Mouse (Mus musculus): Measurements from ENCODE around the gene Mcts1. TPM values are rescaled to one million over a fixed set of nuclear protein-coding genes. Genes with fewer than 3 reads are reported as not detected.

Gene Mcts1
- 94.3 and 95.9 TPM in 2 replicates for polyA plus RNA-seq (2014; fragmentation: Nextera tagmentation; extraction: Ambion mirVana)

- Histone ChIP-seq H3K27ac (ENCODE audit: low read length) (peak within 1 kb of the TSS; percentile 69), H3K4me1 (ENCODE audit: control insufficient read depth, insufficient read depth, low read length) (no peaks in the 10 kb centered on the region), H3K4me3 (ENCODE audit: low read depth, low read length) (peak within 1 kb of the TSS; percentile 43), H3K9ac (replicated peaks; ENCODE audit: low read depth, low read length) (0 out of 2 replicates have a peak within 1 kb of the TSS, but pooled peaks have one; percentile 36), H3K27me3 (ENCODE audit: control insufficient read depth, insufficient read depth, low read length) (no peaks in the 10 kb centered on the region), H3K4me2 (replicated peaks; ENCODE audit: low read depth, low read length) (peak within 1 kb of the TSS; percentile 50), H3K36me3 (ENCODE audit: control insufficient read depth, insufficient read depth, low read length) (no peaks in the 10 kb centered on the region), H3K9me3 (ENCODE audit: control insufficient read depth, low read depth, low read length) (no peaks in the 10 kb centered on the region)
- 21% methylated on average over 26 of the region's 26 CpGs for WGBS
- ATAC-seq (ENCODE audit: insufficient number of reproducible peaks, insufficient read depth, low FRiP score, low read depth) = peak; percentile 84; the same call in 1 of the 2 replicates
Measured at GRCm38 (mm10) chrX:38600177-38600994, at the start of gene Mcts1. Gene Mcts1 (plus strand): TSS chrX:38600578.

GRCm38 (mm10) chrX:38553255-38553654, 47.1 kb upstream of the Mcts1 start:
- Histone ChIP-seq H3K27me3 (ENCODE audit: control insufficient read depth, insufficient read depth, low read length) (no peaks in the 10 kb centered on the region), H3K27ac (ENCODE audit: low read length) (no peak overlapping the region), H3K9me3 (ENCODE audit: control insufficient read depth, low read depth, low read length) (no peaks in the 10 kb centered on the region), H3K4me3 (ENCODE audit: low read depth, low read length) (no peak overlapping the region), H3K4me2 (replicated peaks; ENCODE audit: low read depth, low read length) (no peak overlapping the region), H3K36me3 (ENCODE audit: control insufficient read depth, insufficient read depth, low read length) (no peaks in the 10 kb centered on the region; the same call in 1 of the 2 replicates), H3K4me1 (ENCODE audit: control insufficient read depth, insufficient read depth, low read length) (no peaks in the 10 kb centered on the region), H3K9ac (replicated peaks; ENCODE audit: low read depth, low read length) (no peak overlapping the region)
- ATAC-seq (ENCODE audit: insufficient number of reproducible peaks, insufficient read depth, low FRiP score, low read depth) = no peak

- peak overlapping the region; percentile 25 for H3K9ac ChIP-seq (replicated peaks; ENCODE audit: low read depth, low read length)
- ATAC-seq (ENCODE audit: insufficient number of reproducible peaks, insufficient read depth, low FRiP score, low read depth) = no peak
- H3K27me3 ChIP-seq (ENCODE audit: control insufficient read depth, insufficient read depth, low read length) = no peaks in the 10 kb centered on the region
- peak overlapping the region; percentile 59 for H3K4me2 ChIP-seq (replicated peaks; ENCODE audit: low read depth, low read length)
- WGBS = 22% methylated on average over 10 of the region's 19 CpGs
- peak overlapping the region; percentile 95; the same call in 1 of the 2 replicates for H3K27ac ChIP-seq (ENCODE audit: low read length)
- H3K4me3 ChIP-seq (ENCODE audit: low read depth, low read length) = peak overlapping the region; percentile 44
- no peaks in the 10 kb centered on the region for H3K4me1 ChIP-seq (ENCODE audit: control insufficient read depth, insufficient read depth, low read length)
- no peaks in the 10 kb centered on the region for H3K36me3 ChIP-seq (ENCODE audit: control insufficient read depth, insufficient read depth, low read length)
- H3K9me3 ChIP-seq (ENCODE audit: control insufficient read depth, low read depth, low read length) = no peaks in the 10 kb centered on the region
Measured at GRCm38 (mm10) chrX:38563941-38564541, 36.3 kb upstream of the Mcts1 start.

- no peaks in the 10 kb centered on the region for H3K36me3 ChIP-seq (ENCODE audit: control insufficient read depth, insufficient read depth, low read length)
- H3K9me3 ChIP-seq (ENCODE audit: control insufficient read depth, low read depth, low read length) = no peaks in the 10 kb centered on the region
- no peaks in the 10 kb centered on the region for H3K27me3 ChIP-seq (ENCODE audit: control insufficient read depth, insufficient read depth, low read length)
- ATAC-seq (ENCODE audit: insufficient number of reproducible peaks, insufficient read depth, low FRiP score, low read depth) = peak; percentile 93
- H3K4me1 ChIP-seq (ENCODE audit: control insufficient read depth, insufficient read depth, low read length) = no peaks in the 10 kb centered on the region
- H3K9ac ChIP-seq (replicated peaks; ENCODE audit: low read depth, low read length) = peak overlapping the region; percentile 25
- H3K27ac ChIP-seq (ENCODE audit: low read length) = peak overlapping the region; percentile 95
- peak overlapping the region; percentile 59; the same call in 1 of the 2 replicates for H3K4me2 ChIP-seq (replicated peaks; ENCODE audit: low read depth, low read length)
- H3K4me3 ChIP-seq (ENCODE audit: low read depth, low read length) = peak overlapping the region; percentile 44
- WGBS = 19% methylated on average over 36 of the region's 52 CpGs
Measured at GRCm38 (mm10) chrX:38564542-38565175, 35.7 kb upstream of the Mcts1 start.

GRCm38 (mm10) chrX:38565176-38565542, 35.2 kb upstream of the Mcts1 start:
- Histone ChIP-seq H3K36me3 (ENCODE audit: control insufficient read depth, insufficient read depth, low read length) (no peaks in the 10 kb centered on the region), H3K27ac (ENCODE audit: low read length) (peak overlapping the region; percentile 89), H3K9ac (replicated peaks; ENCODE audit: low read depth, low read length) (no peak overlapping the region), H3K4me1 (ENCODE audit: control insufficient read depth, insufficient read depth, low read length) (no peaks in the 10 kb centered on the region), H3K27me3 (ENCODE audit: control insufficient read depth, insufficient read depth, low read length) (no peaks in the 10 kb centered on the region), H3K4me3 (ENCODE audit: low read depth, low read length) (peak overlapping the region; percentile 44; the same call in 1 of the 2 replicates), H3K4me2 (replicated peaks; ENCODE audit: low read depth, low read length) (peak overlapping the region; percentile 47), H3K9me3 (ENCODE audit: control insufficient read depth, low read depth, low read length) (no peaks in the 10 kb centered on the region)
- WGBS = 10% methylated on average over 8 of the region's 8 CpGs
- ATAC-seq (ENCODE audit: insufficient number of reproducible peaks, insufficient read depth, low FRiP score, low read depth) = no peak

- Histone ChIP-seq H3K27me3 (ENCODE audit: control insufficient read depth, insufficient read depth, low read length) (no peaks in the 10 kb centered on the region), H3K27ac (ENCODE audit: low read length) (no peak overlapping the region), H3K4me3 (ENCODE audit: low read depth, low read length) (no peak overlapping the region), H3K9me3 (ENCODE audit: control insufficient read depth, low read depth, low read length) (no peaks in the 10 kb centered on the region), H3K36me3 (ENCODE audit: control insufficient read depth, insufficient read depth, low read length) (no peaks in the 10 kb centered on the region), H3K4me1 (ENCODE audit: control insufficient read depth, insufficient read depth, low read length) (no peaks in the 10 kb centered on the region), H3K4me2 (replicated peaks; ENCODE audit: low read depth, low read length) (no peak overlapping the region), H3K9ac (replicated peaks; ENCODE audit: low read depth, low read length) (no peak overlapping the region)
- ATAC-seq (ENCODE audit: insufficient number of reproducible peaks, insufficient read depth, low FRiP score, low read depth) = no peak
- 69% methylated on average over 6 of the region's 6 CpGs for WGBS
Measured at GRCm38 (mm10) chrX:38566521-38567205, 33.7 kb upstream of the Mcts1 start.

- Histone ChIP-seq H3K9ac (replicated peaks; ENCODE audit: low read depth, low read length) (no peak within 1 kb of the TSS), H3K27me3 (ENCODE audit: control insufficient read depth, insufficient read depth, low read length) (no peaks in the 10 kb centered on the region), H3K4me2 (replicated peaks; ENCODE audit: low read depth, low read length) (no peak within 1 kb of the TSS), H3K4me1 (ENCODE audit: control insufficient read depth, insufficient read depth, low read length) (no peaks in the 10 kb centered on the region), H3K4me3 (ENCODE audit: low read depth, low read length) (no peak within 1 kb of the TSS), H3K9me3 (ENCODE audit: control insufficient read depth, low read depth, low read length) (no peaks in the 10 kb centered on the region), H3K27ac (ENCODE audit: low read length) (no peak within 1 kb of the TSS), H3K36me3 (ENCODE audit: control insufficient read depth, insufficient read depth, low read length) (no peaks in the 10 kb centered on the region)
- no peak for ATAC-seq (ENCODE audit: insufficient number of reproducible peaks, insufficient read depth, low FRiP score, low read depth)
- WGBS = 84% methylated on average over 15 of the region's 15 CpGs
Measured at GRCm38 (mm10) chrX:38576078-38576477, 24.3 kb upstream of the Mcts1 start, which contains the start of gene Cul4b. Gene Cul4b (minus strand): TSS chrX:38576196.

- H3K27me3 ChIP-seq (ENCODE audit: control insufficient read depth, insufficient read depth, low read length) = no peaks in the 10 kb centered on the region
- 95% methylated on average over 1 of the region's 1 CpGs for WGBS
- H3K36me3 ChIP-seq (ENCODE audit: control insufficient read depth, insufficient read depth, low read length) = no peaks in the 10 kb centered on the region
- ATAC-seq (ENCODE audit: insufficient number of reproducible peaks, insufficient read depth, low FRiP score, low read depth) = no peak
- no peaks in the 10 kb centered on the region for H3K9me3 ChIP-seq (ENCODE audit: control insufficient read depth, low read depth, low read length)
- no peak overlapping the region for H3K9ac ChIP-seq (replicated peaks; ENCODE audit: low read depth, low read length)
- no peaks in the 10 kb centered on the region for H3K4me1 ChIP-seq (ENCODE audit: control insufficient read depth, insufficient read depth, low read length)
- H3K27ac ChIP-seq (ENCODE audit: low read length) = no peak overlapping the region
- no peak overlapping the region for H3K4me2 ChIP-seq (replicated peaks; ENCODE audit: low read depth, low read length)
- no peak overlapping the region for H3K4me3 ChIP-seq (ENCODE audit: low read depth, low read length)
Measured at GRCm38 (mm10) chrX:38581140-38581539, 19.2 kb upstream of the Mcts1 start.

Measured in stomach, embryonic 14.5 days (tissue).